In the genomic region with DNA sequence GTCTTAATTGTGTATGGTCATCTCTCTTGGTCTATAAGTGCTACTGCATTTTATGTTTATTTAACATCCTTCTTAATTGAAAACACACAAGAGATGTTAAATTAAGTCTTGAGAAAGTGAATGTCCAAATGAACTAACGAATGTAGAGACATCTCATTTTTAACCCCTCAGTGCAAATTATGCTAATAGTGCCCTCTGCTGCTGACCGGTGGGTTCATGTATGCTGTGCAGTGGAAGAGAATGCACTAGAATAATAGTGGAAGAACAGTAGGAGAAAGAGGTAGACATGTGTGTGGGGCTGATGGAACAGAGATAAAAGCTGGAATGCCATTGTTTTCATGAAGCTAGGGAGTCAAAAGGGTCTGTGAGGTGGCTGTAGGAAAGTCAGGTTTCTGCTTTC, we compare ENCODE assay signal across 10 mouse cellular contexts.
A peak's percentile ranks its signal among the peaks of the same experiment; 100 is the strongest.
DNase-seq lines count a peak whose midpoint lies in the region; ATAC-seq and TF ChIP-seq lines count a peak whose summit lies in the region.
"Had no signal": no experiment of that assay in that cellular context is flagged by ENCODE, and none has a peak within 500 bp of the region (broad histone marks: within the 10 kb centered on the region; RNA-seq: fewer than 3 reads in every experiment).

No protein-coding gene starts in this region.

- H3K4me3 ChIP-seq in heart, postnatal 0 days (ENCODE audit: low read depth, low read length): no peak overlapping the region
- H3K4me3 ChIP-seq in lung, embryonic 14.5 days (ENCODE audit: low read depth, low read length): no peak overlapping the region
- H3K4me3 ChIP-seq: liver, embryonic 13.5 days had no signal

- DNase-seq in heart, postnatal 0 days (ENCODE audit: low spot score): peak; percentile 27
- no peak for DNase-seq in heart, adult 11 months
- DNase-seq in lung, embryonic 14.5 days: peak; percentile 75
- no peak for DNase-seq in lung, postnatal 4 days
- DNase-seq in brain, embryonic 14.5 days (ENCODE audit: low read depth): peak; percentile 37
- peak; percentile 54 for DNase-seq in lung, postnatal 10 days
- DNase-seq in liver: no peak
- DNase-seq: cerebellum, postnatal 25 days; liver, embryonic 13.5 days; thymus, postnatal 36 days had no signal

- no peaks in the 10 kb centered on the region for H3K4me1 ChIP-seq in heart, postnatal 0 days (ENCODE audit: control insufficient read depth, insufficient read depth)
- no peaks in the 10 kb centered on the region for H3K4me1 ChIP-seq in lung, embryonic 14.5 days (ENCODE audit: insufficient read depth)
- H3K4me1 ChIP-seq: liver, embryonic 13.5 days had no signal

- no peak for ATAC-seq in heart, postnatal 0 days (ENCODE audit: insufficient read depth, low read depth)
- peak; percentile 59; the same call in 1 of the 2 replicates for ATAC-seq in lung, embryonic 14.5 days (ENCODE audit: insufficient read depth)

- H3K9ac ChIP-seq in heart, postnatal 0 days (replicated peaks; ENCODE audit: low read depth, low read length): no peak overlapping the region
- H3K9ac ChIP-seq in lung, embryonic 14.5 days: no peak overlapping the region
- H3K9ac ChIP-seq: liver, embryonic 13.5 days had no signal

- no peak for TF ChIP-seq POLR2A in brain, embryonic 14.5 days (IDR thresholded peaks at IDR 0.05; ENCODE audit: borderline replicate concordance, extremely low read depth, insufficient read depth, insufficient read length, poor library complexity, severe bottlenecking)

- peak; percentile 75 for TF ChIP-seq CTCF in heart, postnatal 0 days (IDR thresholded peaks at IDR 0.05; ENCODE audit: low read depth)
- TF ChIP-seq CTCF in lung, embryonic 14.5 days (IDR thresholded peaks at IDR 0.05; ENCODE audit: low read depth): peak; percentile 67
- TF ChIP-seq CTCF in brain, embryonic 14.5 days (IDR thresholded peaks at IDR 0.05; ENCODE audit: borderline replicate concordance, extremely low read depth, insufficient read depth, insufficient read length): peak; percentile 23; the same call in 1 of the 2 replicates

- H3K36me3 ChIP-seq in heart, postnatal 0 days (replicated peaks; ENCODE audit: control insufficient read depth, insufficient read depth, low read length): no peaks in the 10 kb centered on the region
- no peaks in the 10 kb centered on the region for H3K36me3 ChIP-seq in lung, embryonic 14.5 days (ENCODE audit: insufficient read depth)
- H3K36me3 ChIP-seq: liver, embryonic 13.5 days had no signal

- no peak overlapping the region for H3K27ac ChIP-seq in heart, postnatal 0 days (ENCODE audit: low read depth)
- H3K27ac ChIP-seq in lung, embryonic 14.5 days (ENCODE audit: low read depth): no peak overlapping the region
- H3K27ac ChIP-seq: liver, embryonic 13.5 days had no signal

- H3K4me2 ChIP-seq in heart, postnatal 0 days (ENCODE audit: low read depth, low read length): no peak overlapping the region
- no peak overlapping the region for H3K4me2 ChIP-seq in lung, embryonic 14.5 days
- H3K4me2 ChIP-seq: liver, embryonic 13.5 days had no signal

- H3K9me3 ChIP-seq in heart, postnatal 0 days (replicated peaks; ENCODE audit: control insufficient read depth, low read length): no peaks in the 10 kb centered on the region
- H3K9me3 ChIP-seq in lung, embryonic 14.5 days (ENCODE audit: low read depth, low read length): no peaks in the 10 kb centered on the region
- H3K9me3 ChIP-seq: liver, embryonic 13.5 days had no signal

- no peaks in the 10 kb centered on the region for H3K27me3 ChIP-seq in heart, postnatal 0 days (ENCODE audit: control insufficient read depth, insufficient read depth, low read length)
- H3K27me3 ChIP-seq in lung, embryonic 14.5 days (ENCODE audit: insufficient read depth, low read length): no peaks in the 10 kb centered on the region
- H3K27me3 ChIP-seq: liver, embryonic 13.5 days had no signal

- WGBS in heart, postnatal 0 days: 47% methylated on average over 2 of the region's 2 CpGs
- WGBS in lung, embryonic 14.5 days: 51% methylated on average over 2 of the region's 2 CpGs

- no peak for TF ChIP-seq EP300 in heart, postnatal 0 days (IDR thresholded peaks at IDR 0.05; ENCODE audit: low read depth)

Comparison
In these comparisons a context has a peak if more than half of its experiments do, and no peak if none do; other contexts are left out.
1. DNase-seq: peak in heart, postnatal 0 days (single experiment), lung, embryonic 14.5 days (single experiment), brain, embryonic 14.5 days (single experiment) and lung, postnatal 10 days (single experiment); none in heart, adult 11 months (single experiment), lung, postnatal 4 days (0 of 2) and liver (single experiment).
2. CTCF ChIP-seq: peak in every context shown above with its lines; median percentile 75 in heart, postnatal 0 days; 67 in lung, embryonic 14.5 days; 23 in brain, embryonic 14.5 days.